Mouse (Mus musculus): ENCODE data around the gene Atp10a.

Atp10a gene

DNA sequence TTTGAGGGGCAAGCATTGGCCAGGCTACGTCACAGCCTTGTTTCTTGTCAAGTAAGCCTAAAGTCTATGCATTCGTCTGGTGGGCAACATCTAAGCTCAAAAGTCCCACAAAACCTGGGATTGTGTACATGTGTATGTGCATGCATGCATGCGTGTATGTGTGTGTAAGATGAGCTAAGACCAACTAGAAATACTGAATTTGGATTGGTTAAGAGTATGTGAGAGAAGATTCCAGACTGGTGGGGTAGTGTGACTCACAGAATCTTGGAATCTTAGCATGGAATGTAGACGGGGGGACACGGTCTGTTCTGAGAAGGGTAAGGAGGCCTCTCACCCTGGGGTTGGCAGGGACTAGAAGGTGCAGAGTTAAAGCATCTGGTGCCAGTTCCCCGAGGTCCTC, at the start of gene Atp10a:
Gene Atp10a, plus strand, starts transcription at position 301 of the 400 bp plus-strand sequence.
- DNase-seq (ENCODE audit: low read depth, low spot score), result no peak

DNA sequence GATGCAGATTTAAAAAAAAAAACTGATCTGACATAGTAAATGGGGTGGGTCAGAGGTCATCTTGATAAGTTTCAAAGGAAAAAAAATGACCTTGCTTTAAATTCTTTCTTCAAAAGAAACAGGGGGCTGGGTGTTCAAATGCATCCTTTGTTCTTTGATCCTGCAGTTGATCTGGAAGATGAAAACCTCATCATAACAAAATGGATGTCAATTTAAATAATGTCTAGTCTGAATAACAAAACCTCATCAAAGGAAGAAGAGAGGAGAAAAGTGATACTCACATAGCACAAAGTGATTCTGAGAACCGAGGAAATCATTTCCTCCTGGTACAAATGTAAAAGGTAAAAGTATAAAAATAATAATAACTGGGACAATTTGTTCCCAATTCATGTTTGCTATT, 37.9 kb upstream of the Atp10a start:
- no peak for DNase-seq (ENCODE audit: low read depth, low spot score)

DNA sequence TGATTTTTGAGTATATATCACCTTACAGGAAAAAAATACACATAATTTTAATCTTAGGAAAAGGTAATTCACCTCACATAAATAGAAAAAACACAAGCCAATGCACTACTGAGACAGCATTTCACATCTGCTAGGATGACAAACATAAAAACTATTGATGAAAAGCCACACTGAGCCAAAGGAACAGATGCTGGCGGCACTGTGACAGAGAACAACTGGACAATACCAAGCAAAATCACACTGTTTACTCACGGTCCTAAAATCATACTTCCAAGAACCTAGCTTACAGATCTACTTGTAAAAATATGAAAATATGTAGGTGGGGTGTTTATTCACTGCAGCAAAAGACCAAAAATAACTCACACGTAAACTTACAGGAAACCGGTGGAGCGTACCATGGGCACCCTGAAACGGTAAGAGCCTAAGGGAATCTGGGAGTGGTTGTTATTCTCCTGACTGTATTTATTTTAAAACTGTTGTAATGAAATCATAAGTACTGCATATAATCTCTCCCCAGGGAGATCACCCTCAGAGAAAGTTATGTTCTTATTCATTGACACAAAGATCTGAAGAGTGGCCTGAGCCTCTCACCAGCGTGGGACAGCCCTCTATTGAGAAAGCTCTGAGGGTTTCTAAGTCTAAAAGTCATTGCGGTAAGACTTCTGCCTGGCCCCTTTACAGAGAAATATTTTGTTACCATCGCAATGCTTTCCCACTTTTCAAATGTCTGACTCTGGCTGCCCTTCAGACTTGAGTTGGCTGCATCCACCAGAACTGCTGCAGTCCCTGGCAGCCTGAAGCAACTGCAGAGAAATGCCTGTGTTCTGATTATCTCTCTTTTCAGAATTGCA, 29.4 kb upstream of the Atp10a start:
- peak; percentile 75 for DNase-seq (ENCODE audit: low read depth, low spot score)

DNA sequence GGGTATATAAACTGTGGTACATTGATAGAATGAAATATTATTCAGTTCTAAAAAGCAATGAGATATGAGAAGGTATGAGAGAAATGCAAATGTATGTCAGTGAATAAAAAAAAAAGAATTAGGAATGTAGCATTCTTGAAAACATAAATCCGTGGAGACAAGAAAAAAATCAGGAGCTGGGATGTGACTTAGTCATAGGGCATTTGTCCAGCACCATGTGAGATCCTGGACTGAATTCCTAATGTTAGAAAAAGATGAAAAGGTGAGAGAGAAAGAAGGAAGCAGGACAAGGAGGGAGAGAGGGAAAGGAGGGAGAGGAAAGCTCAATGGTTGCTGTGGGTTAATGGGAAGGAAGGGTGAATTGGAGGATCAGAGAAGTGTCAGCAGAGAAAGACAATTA, 28.6 kb upstream of the Atp10a start:
- DNase-seq (ENCODE audit: low read depth, low spot score), result peak; percentile 75

GRCm38 (mm10) chr7:58629233-58629632, 26.7 kb upstream of the Atp10a start:
- no peak for DNase-seq (ENCODE audit: low read depth, low spot score)

DNA sequence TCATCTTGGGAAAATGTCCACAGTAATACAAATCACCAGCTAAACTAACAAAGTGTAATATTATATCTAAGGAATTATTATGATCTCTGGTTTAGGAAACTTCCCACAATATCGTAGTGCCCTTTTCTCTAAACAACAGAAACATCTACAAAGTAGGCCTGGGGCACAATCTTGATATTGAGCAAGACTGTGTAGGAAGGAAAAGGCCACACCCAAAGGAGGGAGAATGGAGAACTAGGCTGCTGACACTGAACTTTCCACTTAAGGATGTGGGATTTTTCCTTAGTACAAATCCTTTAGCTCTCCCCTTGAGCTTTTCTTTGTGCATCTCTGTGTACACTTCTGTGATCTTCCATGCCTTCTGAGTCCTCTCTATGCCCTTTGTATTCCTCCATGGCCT, 22.3 kb upstream of the Atp10a start:
- DNase-seq (ENCODE audit: low read depth, low spot score), result peak; percentile 32

DNA sequence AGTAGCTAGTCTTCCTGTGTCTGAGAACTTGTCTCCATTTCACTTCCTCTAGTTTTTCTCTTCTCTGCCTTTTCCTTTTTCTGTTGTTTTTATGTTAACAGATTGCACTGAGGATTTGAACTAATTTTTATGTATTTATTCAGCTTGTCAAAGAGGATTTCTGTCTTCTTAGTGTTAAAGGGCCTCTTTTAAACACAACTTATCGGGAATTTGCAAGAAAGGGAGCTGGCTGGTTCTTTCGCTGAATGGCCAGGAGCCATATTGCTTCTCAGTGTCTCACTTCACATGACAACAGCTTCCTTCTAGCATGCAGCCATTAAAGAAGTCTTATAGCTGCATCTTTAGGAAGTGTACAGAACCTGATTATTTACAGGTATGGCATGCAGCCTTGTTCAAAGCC, 16.3 kb upstream of the Atp10a start:
- no peak for DNase-seq (ENCODE audit: low read depth, low spot score)

GRCm38 (mm10) chr7:58640456-58640855, 15.5 kb upstream of the Atp10a start:
- no peak for DNase-seq (ENCODE audit: low read depth, low spot score)

DNA sequence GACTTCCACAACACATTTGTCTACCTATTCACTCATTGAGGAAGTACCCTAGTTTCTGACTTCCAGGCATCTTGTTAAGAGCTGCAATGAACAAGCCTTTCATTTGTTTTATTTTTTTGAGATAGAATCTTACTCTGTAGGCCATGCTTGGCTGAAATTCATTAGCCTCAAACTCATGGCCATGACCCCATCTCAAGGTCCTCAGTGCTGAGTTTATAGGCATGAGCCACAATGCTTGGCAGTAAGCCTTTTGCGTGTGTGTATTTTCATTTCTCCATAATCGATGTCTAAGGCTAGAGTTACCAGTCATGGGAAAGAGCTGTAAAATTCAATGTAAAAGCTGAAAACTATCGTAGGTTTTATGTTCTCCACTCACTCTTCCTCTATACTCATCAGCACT, 14.1 kb upstream of the Atp10a start:
- no peak for DNase-seq (ENCODE audit: low read depth, low spot score)

DNA sequence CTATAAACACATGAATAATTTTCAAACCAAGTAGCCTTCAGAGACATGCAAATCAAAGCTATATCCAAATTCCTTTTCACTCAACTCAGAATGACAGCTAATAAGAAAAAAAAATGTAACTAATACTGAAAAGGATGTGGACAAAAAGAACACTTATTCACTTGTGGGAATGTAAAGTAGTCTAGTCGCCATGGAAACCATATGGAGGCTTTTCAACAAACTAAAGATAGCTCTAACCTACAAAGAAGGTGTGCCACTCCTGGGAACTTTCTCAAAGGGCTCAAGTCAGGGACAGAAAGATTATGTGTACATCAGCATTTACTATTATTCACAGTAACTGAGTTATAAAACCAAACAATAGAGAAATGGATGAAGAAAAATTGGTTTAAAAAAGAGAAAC, 8.6 kb upstream of the Atp10a start:
- DNase-seq (ENCODE audit: low read depth, low spot score), result no peak

DNA sequence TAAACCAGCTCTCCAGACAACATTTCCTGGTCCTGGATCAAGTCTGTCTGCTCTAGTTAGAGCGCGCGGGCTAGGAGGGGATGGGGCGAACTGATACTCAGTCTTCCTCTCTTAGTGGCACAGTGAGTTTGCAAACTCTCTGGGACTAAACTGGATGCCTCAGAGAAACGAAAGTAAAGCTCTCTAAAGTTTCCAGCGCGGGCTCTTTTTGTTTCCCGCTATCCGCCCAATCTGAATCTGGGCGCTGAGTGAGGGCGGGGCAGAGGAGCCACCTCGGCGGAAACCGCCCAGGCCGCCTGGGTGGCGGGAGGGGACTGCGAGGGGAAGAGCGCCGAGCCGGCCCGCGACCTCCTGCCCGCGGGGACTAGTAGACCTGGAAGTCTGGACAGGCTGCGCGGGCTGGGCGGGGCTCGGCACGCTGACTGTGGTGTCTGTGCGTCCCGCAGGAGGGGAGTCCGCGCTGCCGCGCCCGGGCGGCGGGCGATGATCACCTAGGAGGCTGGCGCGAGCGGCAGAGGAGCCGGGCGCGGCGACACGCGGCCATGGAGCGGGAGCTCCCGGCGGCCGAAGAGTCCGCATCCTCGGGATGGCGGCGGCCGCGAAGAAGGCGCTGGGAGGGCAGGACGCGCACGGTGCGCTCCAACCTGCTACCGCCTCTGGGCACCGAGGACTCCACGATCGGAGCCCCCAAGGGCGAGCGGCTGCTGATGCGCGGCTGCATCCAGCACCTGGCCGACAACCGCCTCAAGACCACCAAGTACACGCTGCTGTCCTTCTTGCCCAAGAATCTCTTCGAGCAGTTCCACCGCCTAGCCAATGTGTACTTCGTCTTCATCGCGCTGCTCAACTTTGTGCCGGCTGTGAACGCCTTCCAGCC, 2.2 kb downstream of the Atp10a start:
- DNase-seq (ENCODE audit: low read depth, low spot score), result peak; percentile 81

DNA sequence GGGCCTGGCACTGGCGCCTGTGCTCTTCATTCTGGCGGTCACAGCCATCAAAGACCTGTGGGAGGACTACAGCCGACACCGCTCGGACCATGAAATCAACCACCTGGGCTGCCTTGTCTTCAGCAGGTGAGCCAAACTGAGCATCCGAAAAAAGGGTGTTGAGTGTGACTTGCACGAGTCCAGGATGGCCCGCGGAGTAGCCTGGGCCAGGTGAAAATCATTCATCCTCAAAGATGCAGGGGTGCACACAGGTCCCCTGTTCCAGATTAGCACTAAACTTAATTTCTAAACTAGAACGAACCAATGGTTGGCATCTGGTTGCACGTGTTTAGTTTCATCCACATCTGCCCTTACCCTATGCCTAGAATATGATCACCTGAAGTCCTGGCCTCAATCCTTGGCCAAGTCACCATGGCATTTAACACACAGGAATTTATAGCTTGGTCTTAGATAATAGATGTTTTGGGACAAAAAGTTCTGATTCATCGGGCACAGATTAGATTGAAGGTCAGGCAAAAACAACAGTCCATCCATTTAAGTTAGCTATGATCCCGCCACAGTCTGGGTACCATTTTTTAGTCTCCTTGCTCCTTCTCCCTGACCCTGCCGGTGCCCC, 2.9 kb downstream of the Atp10a start:
- peak; percentile 21 for DNase-seq (ENCODE audit: low read depth, low spot score)

DNA sequence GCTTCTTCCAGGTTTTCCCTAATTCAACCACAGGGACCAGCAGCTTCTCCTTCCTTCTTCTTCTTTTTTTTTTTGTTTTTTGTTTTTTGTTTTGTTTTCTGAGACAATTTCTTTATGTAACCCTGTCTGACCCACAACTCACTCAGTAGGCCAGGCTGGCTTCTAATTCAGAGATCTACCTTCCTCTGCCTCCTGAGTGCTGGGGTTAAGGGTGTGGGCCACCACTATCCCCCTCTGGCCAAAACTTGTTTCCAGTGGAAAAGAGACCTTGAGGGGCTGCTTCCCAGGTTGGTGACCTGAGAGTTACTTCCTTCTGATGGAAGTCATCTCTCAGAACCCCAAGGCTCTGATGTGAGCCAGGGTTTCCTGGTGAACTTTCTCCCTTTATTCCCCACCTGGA, 4.1 kb downstream of the Atp10a start:
- DNase-seq (ENCODE audit: low read depth, low spot score), result no peak

DNA sequence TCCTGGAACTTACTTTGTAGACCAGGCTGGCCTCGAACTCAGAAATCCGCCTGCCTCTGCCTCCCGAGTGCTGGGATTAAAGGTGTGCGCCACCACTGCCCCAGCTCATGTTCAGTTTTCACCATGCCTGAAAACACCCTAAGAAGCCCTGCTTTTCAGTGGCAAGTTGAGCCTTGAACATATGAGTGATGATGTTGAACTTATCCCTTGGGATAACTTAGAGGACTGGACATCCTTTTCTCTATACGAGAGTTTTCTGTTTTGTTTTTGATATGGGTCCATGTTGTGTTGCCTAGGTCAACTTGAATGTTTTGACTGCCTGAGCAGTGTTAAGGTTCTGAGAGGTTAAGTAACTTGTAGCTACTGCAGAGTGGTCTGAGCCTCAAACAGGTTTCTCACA, 4.7 kb downstream of the Atp10a start:
- DNase-seq (ENCODE audit: low read depth, low spot score), result no peak

DNA sequence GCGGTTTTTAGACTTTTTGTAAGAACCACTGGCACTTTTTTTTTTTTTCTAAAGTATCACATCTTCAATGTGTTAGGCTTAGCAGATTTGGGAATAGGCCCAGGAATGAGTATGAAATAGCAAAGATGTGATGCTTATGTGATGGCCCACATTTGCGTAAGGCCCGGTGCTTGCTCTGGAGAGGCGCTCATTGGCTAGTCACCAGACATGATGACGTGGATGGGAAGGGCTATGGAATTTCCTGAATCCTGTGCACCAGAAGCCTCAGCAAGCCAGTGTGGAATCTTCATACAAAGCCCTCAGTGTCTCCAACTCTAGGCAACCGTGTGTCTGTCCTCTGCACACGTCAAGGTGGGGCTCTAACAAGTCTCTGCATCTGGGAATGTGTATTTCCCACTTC, 5.1 kb downstream of the Atp10a start:
- DNase-seq (ENCODE audit: low read depth, low spot score), result peak; percentile 46

DNA sequence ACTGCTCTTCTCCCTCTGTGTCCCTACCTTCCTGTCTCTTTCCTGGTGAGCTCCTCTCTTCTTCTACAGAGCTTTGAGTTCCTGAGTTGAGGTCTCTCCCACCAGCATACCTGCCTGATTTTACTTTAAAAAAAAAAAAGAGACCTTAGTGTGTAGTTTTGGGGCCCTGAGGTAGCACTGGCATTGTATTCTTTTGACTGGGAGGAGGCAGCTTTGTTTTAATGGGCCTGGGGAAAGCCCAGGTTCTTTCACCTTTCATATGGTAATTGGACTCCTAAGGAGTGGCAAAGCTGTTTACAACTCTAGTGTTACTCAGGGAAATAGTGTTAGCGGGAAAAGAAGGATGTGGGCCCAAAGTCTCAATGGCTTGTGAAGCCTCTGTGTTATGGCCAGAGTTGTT, 12.7 kb downstream of the Atp10a start:
- no peak for DNase-seq (ENCODE audit: low read depth, low spot score)

DNA sequence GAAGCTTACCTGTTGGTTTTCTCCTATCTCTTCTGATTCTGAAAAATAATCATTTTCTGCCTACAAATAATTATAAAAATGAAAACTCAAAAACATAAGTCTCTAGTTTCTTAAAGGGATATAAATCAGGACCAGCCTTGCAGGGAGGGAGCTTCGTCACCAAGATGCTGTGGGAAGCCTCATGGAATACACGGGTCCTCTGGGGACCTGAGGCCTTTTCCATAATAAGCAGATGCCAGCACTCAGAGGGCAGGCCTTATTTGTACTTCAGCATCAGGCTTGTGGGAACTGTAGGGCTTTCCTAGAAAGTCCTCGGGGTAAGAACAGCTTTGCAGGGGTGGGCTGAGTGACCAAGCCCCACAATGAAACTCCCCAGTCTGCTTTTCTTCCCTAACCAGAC, 20.1 kb downstream of the Atp10a start:
- peak; percentile 51 for DNase-seq (ENCODE audit: low read depth, low spot score)

DNA sequence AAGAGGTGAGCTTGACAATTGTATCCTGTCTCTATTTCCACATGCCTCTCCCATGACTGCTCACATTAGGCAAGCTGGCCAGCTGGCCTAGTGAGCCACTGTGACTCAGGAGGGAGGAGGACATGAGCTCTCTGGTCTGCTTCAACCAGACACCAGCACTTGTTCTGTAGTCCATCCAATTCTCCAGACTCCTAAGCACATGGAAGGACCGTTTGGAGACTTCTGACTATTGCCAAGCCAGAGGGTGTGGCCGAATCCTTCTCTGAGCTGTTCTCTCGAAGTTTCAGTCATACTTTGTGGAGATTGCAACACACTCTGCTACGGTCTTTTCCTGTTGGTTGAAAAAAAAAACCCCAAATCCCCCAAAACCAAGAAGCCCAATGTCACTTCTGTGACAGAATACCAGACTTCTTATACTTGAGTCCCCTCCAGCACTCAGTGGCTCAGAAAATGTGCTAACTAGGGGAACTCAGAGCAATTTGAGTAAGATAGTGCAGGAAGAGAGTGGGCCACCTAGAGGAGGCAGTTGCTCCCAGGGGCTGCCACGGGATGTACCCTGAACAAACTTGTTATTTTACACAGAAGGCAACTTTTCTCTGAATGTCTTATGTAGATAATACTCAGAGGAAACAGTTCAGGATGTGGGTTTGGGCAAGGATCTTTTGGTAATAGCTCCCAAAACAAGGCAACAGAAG, 21.3 kb downstream of the Atp10a start:
- peak; percentile 85 for DNase-seq (ENCODE audit: low read depth, low spot score)

GRCm38 (mm10) chr7:58685967-58686366, 30.0 kb downstream of the Atp10a start:
- DNase-seq (ENCODE audit: low read depth, low spot score), result no peak

DNA sequence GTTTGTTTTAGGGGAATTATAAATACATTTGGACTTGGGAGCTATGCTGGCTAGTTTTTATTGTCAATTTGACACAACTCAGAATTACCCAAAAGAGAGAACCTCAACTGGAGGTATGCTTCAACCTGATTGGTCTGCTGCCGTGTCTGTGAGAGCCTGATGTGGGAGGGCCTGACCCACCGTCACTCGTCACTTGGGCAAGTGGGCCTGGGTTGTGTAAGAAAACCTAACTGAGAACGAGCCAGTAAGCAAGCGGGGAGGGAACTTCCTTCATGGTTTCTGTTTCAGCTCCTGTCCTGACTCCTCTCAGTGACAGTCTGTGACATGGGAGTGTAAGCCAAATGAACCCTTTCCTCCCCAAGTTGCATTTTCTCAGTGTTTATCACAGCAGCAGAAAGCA, 30.6 kb downstream of the Atp10a start:
- DNase-seq (ENCODE audit: low read depth, low spot score), result no peak

- DNase-seq (ENCODE audit: low read depth, low spot score), result no peak
These were observed 31.0 kb downstream of the Atp10a start for GRCm38 (mm10) chr7:58686997-58687396.

Measured in 3T3-L1 (cell line).